Mouse (Mus musculus): Measurements from ENCODE around the gene Nudt1. TPM values are rescaled to one million over a fixed set of nuclear protein-coding genes. Genes with fewer than 3 reads are reported as not detected.

Gene Nudt1
- total and polyA plus RNA-seq, 3 experiments, result 69.4 to 75.2 (median 74.6) TPM

- DNase-seq (ENCODE audit: extremely low read depth), result no peak
- H3K36me3 ChIP-seq (replicated peaks in 1 of 2; ENCODE audit: control insufficient read depth in 1 of 2, insufficient read depth in 1 of 2, low read length in 1 of 2), result peaks cover 71 to 94% of the 10 kb centered on the region in 2 experiments
- H3K9ac ChIP-seq (ENCODE audit: insufficient read depth, low read depth), result no peak overlapping the region
- H3K4me2 ChIP-seq (ENCODE audit: insufficient read depth, low read depth, poor library complexity, severe bottlenecking), result no peak overlapping the region
- no peaks in the 10 kb centered on the region for H3K27me3 ChIP-seq (replicated peaks)
- H3K4me1 ChIP-seq (ENCODE audit: control insufficient read depth in 1 of 2, insufficient read depth in 2 of 2), result no peaks in the 10 kb centered on the region
- TF ChIP-seq ZC3H11A (IDR thresholded peaks at IDR 0.05; ENCODE audit: low read depth, low read length), result no peak
- no peak for TF ChIP-seq MAFK (IDR thresholded peaks at IDR 0.05; ENCODE audit: insufficient replicate concordance, low read length)
- TF ChIP-seq EP300 (IDR thresholded peaks at IDR 0.05; ENCODE audit: low read length), result no peak
- no peak for TF ChIP-seq JUN (IDR thresholded peaks at IDR 0.05; ENCODE audit: insufficient read depth, low read depth, low read length)
- no peak for TF ChIP-seq HCFC1 (IDR thresholded peaks at IDR 0.05; ENCODE audit: low read depth, low read length)
- TF ChIP-seq ZNF384 (IDR thresholded peaks at IDR 0.05; ENCODE audit: low read depth, low read length), result no peak
- no peak for TF ChIP-seq IRF4 (IDR thresholded peaks at IDR 0.05; ENCODE audit: low read depth, low read length)
- no peak for TF ChIP-seq POLR2AphosphoS2 (IDR thresholded peaks at IDR 0.05; ENCODE audit: low read depth, low read length)
- no peak for TF ChIP-seq PAX5 (IDR thresholded peaks at IDR 0.05; ENCODE audit: low read length)
- no peak for TF ChIP-seq ELF1 (IDR thresholded peaks at IDR 0.05; ENCODE audit: low read depth, low read length)
- TF ChIP-seq MXI1 (IDR thresholded peaks at IDR 0.05; ENCODE audit: low read depth, low read length), result no peak
- no peak for TF ChIP-seq TBP (conservative IDR thresholded peaks at IDR 0.05; ENCODE audit: low read depth, low read length)
- TF ChIP-seq E2F4 (IDR thresholded peaks at IDR 0.05; ENCODE audit: insufficient replicate concordance, low read depth, low read length), result no peak
- no peak for TF ChIP-seq RCOR1 (conservative IDR thresholded peaks at IDR 0.05; ENCODE audit: low read depth, low read length)
- TF ChIP-seq MEF2A (IDR thresholded peaks at IDR 0.05; ENCODE audit: borderline replicate concordance, low read depth, low read length), result no peak
- TF ChIP-seq BHLHE40 (IDR thresholded peaks at IDR 0.05; ENCODE audit: low read depth, low read length), result no peak
- no peak for TF ChIP-seq JUND (conservative IDR thresholded peaks at IDR 0.05; ENCODE audit: low read depth, low read length)
- TF ChIP-seq CTCF (conservative IDR thresholded peaks at IDR 0.05 in 1 of 2, IDR thresholded peaks at IDR 0.05 in 1 of 2; ENCODE audit: low read depth in 2 of 2, low read length in 2 of 2), result no peak
- TF ChIP-seq ETS1 (conservative IDR thresholded peaks at IDR 0.05; ENCODE audit: low read depth, low read length), result no peak
- no peak for TF ChIP-seq MYC (IDR thresholded peaks at IDR 0.05; ENCODE audit: low read depth, low read length)
- no peak overlapping the region for H3K4me3 ChIP-seq (replicated peaks in 1 of 3; ENCODE audit: low read depth in 2 of 3, low read length in 2 of 3, poor library complexity in 1 of 3)
- in situ Hi-C loops (cut with MboI; ENCODE audit: low pct_ligation_motif_present, low pct_unique_long_range_greater_than_20kb, low sequenced_read_pairs), result no loop called here
- no peak overlapping the region for H3K27ac ChIP-seq (ENCODE audit: insufficient read depth, low read depth)
- no peaks in the 10 kb centered on the region for H3K9me3 ChIP-seq (replicated peaks; ENCODE audit: low read length)
- dilution Hi-C loops (cut with MboI; ENCODE audit: extremely low pct_ligation_motif_present, extremely low pct_unique_long_range_greater_than_20kb, low sequenced_read_pairs), result no loop called here
- no peaks in the 10 kb centered on the region for H3K79me2 ChIP-seq (replicated peaks; ENCODE audit: control insufficient read depth, extremely low read depth, insufficient read depth, poor library complexity, severe bottlenecking)
Observed at GRCm38 (mm10) chr5:140307602-140308001, 13.9 kb upstream of the Nudt1 start.

- DNase-seq (ENCODE audit: extremely low read depth), result no peak
- peaks cover 25 to 72% of the 10 kb centered on the region in 2 experiments for H3K36me3 ChIP-seq (replicated peaks in 1 of 2; ENCODE audit: control insufficient read depth in 1 of 2, insufficient read depth in 1 of 2, low read length in 1 of 2)
- no peaks in the 10 kb centered on the region for H3K27me3 ChIP-seq (replicated peaks)
Observed at GRCm38 (mm10) chr5:140316716-140317115, 4.7 kb upstream of the Nudt1 start.

More at GRCm38 (mm10) chr5:140316716-140317115, 4.7 kb upstream of the Nudt1 start:
- Histone ChIP-seq H3K9me3 (replicated peaks; ENCODE audit: low read length) (no peaks in the 10 kb centered on the region), H3K4me3 (replicated peaks in 1 of 3; ENCODE audit: low read depth in 2 of 3, low read length in 2 of 3, poor library complexity in 1 of 3) (no peak overlapping the region), H3K27ac (ENCODE audit: insufficient read depth, low read depth) (no peak overlapping the region), H3K4me2 (ENCODE audit: insufficient read depth, low read depth, poor library complexity, severe bottlenecking) (no peak overlapping the region), H3K9ac (ENCODE audit: insufficient read depth, low read depth) (no peak overlapping the region), H3K4me1 (ENCODE audit: control insufficient read depth in 1 of 2, insufficient read depth in 2 of 2) (peaks cover 4 to 23% of the 10 kb centered on the region in 2 experiments; a peak in 3 of 4 replicates), H3K79me2 (replicated peaks; ENCODE audit: control insufficient read depth, extremely low read depth, insufficient read depth, poor library complexity, severe bottlenecking) (peaks cover 6% of the 10 kb centered on the region; the same call in 1 of the 2 replicates)
- no peak for TF ChIP-seq RAD21 (IDR thresholded peaks at IDR 0.05; ENCODE audit: low read depth, low read length)
- in situ Hi-C loops (cut with MboI; ENCODE audit: low pct_ligation_motif_present, low pct_unique_long_range_greater_than_20kb, low sequenced_read_pairs) (no loop called here), dilution Hi-C loops (cut with MboI; ENCODE audit: extremely low pct_ligation_motif_present, extremely low pct_unique_long_range_greater_than_20kb, low sequenced_read_pairs) (no loop called here)

Measured in CH12.LX (cell line).